In genomic region chr13:101954521-101954920, GRCm38 (mm10) we compare ENCODE assay signal across 32 mouse cellular contexts.
"Had no signal": no experiment of that assay in that cellular context is flagged by ENCODE, and none has a peak within 500 bp of the region (broad histone marks: within the 10 kb centered on the region; RNA-seq: fewer than 3 reads in every experiment).

No protein-coding gene starts in this region.

- H3K4me2 ChIP-seq: limb, embryonic 12.5 days; limb, embryonic 13.5 days; limb, embryonic 15.5 days; liver, embryonic 11.5 days; liver, embryonic 12.5 days; liver, embryonic 13.5 days; liver, embryonic 15.5 days; lung, embryonic 14.5 days; lung, embryonic 15.5 days; midbrain, embryonic 11.5 days; midbrain, embryonic 12.5 days; midbrain, embryonic 13.5 days; midbrain, embryonic 15.5 days had no signal

- H3K36me3 ChIP-seq: limb, embryonic 10.5 days; limb, embryonic 12.5 days; limb, embryonic 13.5 days; limb, embryonic 15.5 days; liver, embryonic 12.5 days; liver, embryonic 13.5 days; liver, embryonic 15.5 days; lung, embryonic 15.5 days; midbrain, embryonic 10.5 days; midbrain, embryonic 12.5 days; midbrain, embryonic 13.5 days; midbrain, embryonic 15.5 days had no signal

- H3K9ac ChIP-seq: limb, embryonic 12.5 days; limb, embryonic 13.5 days; limb, embryonic 15.5 days; liver, embryonic 12.5 days; liver, embryonic 13.5 days; liver, embryonic 14.5 days; liver, embryonic 15.5 days; liver, postnatal 0 days; lung, embryonic 14.5 days; lung, embryonic 15.5 days; midbrain, embryonic 12.5 days; midbrain, embryonic 13.5 days; midbrain, embryonic 15.5 days had no signal

- DNase-seq: left cerebral cortex, postnatal 4 days; liver; liver, embryonic 13.5 days; liver, postnatal 0 days; lung, adult 18-20 months; lung, adult 2 months; lung, embryonic 14.5 days; lung, postnatal 10 days; lung, postnatal 14 days; lung, postnatal 36 days; lung, postnatal 4 days; midbrain, embryonic 14.5 days had no signal

- H3K9me3 ChIP-seq: limb, embryonic 10.5 days; limb, embryonic 12.5 days; limb, embryonic 13.5 days; limb, embryonic 15.5 days; liver, embryonic 12.5 days; liver, embryonic 13.5 days; liver, embryonic 15.5 days; lung, embryonic 15.5 days; megakaryocyte, embryonic 14.5 days; midbrain, embryonic 10.5 days; midbrain, embryonic 12.5 days; midbrain, embryonic 13.5 days; midbrain, embryonic 15.5 days had no signal

- H3K4me1 ChIP-seq: limb, embryonic 10.5 days; limb, embryonic 12.5 days; liver, embryonic 12.5 days; liver, embryonic 13.5 days; liver, embryonic 15.5 days; midbrain, embryonic 15.5 days had no signal

- H3K27ac ChIP-seq: left cerebral cortex, adult 2 months; limb, embryonic 10.5 days; limb, embryonic 12.5 days; limb, embryonic 13.5 days; limb, embryonic 15.5 days; liver, embryonic 12.5 days; liver, embryonic 13.5 days; liver, embryonic 14.5 days; liver, embryonic 15.5 days; lung, embryonic 15.5 days; macrophage; midbrain, embryonic 10.5 days; midbrain, embryonic 12.5 days; midbrain, embryonic 13.5 days; midbrain, embryonic 15.5 days had no signal

- H3K4me3 ChIP-seq: left cerebral cortex, adult 2 months; limb, embryonic 10.5 days; limb, embryonic 12.5 days; limb, embryonic 13.5 days; limb, embryonic 15.5 days; liver, embryonic 12.5 days; liver, embryonic 13.5 days; liver, embryonic 15.5 days; lung, embryonic 15.5 days; megakaryocyte, embryonic 14.5 days; midbrain, embryonic 10.5 days; midbrain, embryonic 12.5 days; midbrain, embryonic 13.5 days; midbrain, embryonic 15.5 days; myocyte had no signal

- H3K27me3 ChIP-seq: limb, embryonic 13.5 days; limb, embryonic 15.5 days; liver, embryonic 12.5 days; liver, embryonic 13.5 days; liver, embryonic 15.5 days; lung, embryonic 15.5 days; midbrain, embryonic 12.5 days; midbrain, embryonic 13.5 days; midbrain, embryonic 15.5 days had no signal

- ATAC-seq: liver, embryonic 12.5 days; liver, postnatal 0 days; lung, postnatal 0 days; midbrain, embryonic 15.5 days; midbrain, embryonic 16.5 days had no signal
